Mouse (Mus musculus) lung, embryonic 16.5 days (tissue): ENCODE measurements at regions not wholly inside any gene's neighbourhood (a gene's known extent, or its start where the extent isn't known, plus 50 kb on each side); places are given as distances from the start of the nearest gene placed in this dataset.

ENCODE experiments used
- ATAC-seq: fragments of 200-750 bp; cut with Nextera tagmentation; 2 replicates; pipeline ENCODE4 v1.8.0; 2017; ENCODE audit warnings: low read depth, mild to moderate bottlenecking, moderate library complexity
- H3K27ac ChIP-seq: fragments of 300-500 bp; sonication (generic); 2 replicates; pipeline ENCODE4 v1.5.1; 2014; ENCODE audit warnings: mild to moderate bottlenecking, control low read depth, low read length
- H3K27me3 ChIP-seq: fragments of 300-500 bp; sonication (generic); 2 replicates; pipeline ENCODE4 v1.6.1; 2014; ENCODE audit warnings: low read depth, low read length, mixed read lengths; ENCODE audit not compliant: control insufficient read depth, insufficient read depth
- H3K36me3 ChIP-seq: fragments of 300-500 bp; sonication (generic); 2 replicates; pipeline ENCODE4 v1.6.1; 2014; ENCODE audit warnings: low read length; ENCODE audit not compliant: control insufficient read depth, insufficient read depth
- H3K4me1 ChIP-seq: fragments of 300-500 bp; sonication (generic); replicated peaks from 2 replicates; pipeline ENCODE4 v1.6.1; 2014; ENCODE audit warnings: low read length, mixed read lengths; ENCODE audit not compliant: control insufficient read depth, insufficient read depth
- H3K4me2 ChIP-seq: fragments of 300-500 bp; sonication (generic); 2 replicates; pipeline ENCODE4 v1.6.1; 2014; ENCODE audit warnings: low read depth, low read length, control low read depth
- H3K4me3 ChIP-seq: fragments of 300-500 bp; sonication (generic); 2 replicates; pipeline ENCODE4 v1.5.1; 2014; ENCODE audit warnings: mild to moderate bottlenecking, low read length, control low read depth
- H3K9ac ChIP-seq: fragments of 300-500 bp; sonication (generic); 2 replicates; pipeline ENCODE4 v1.6.1; 2014; ENCODE audit warnings: low read length, control low read depth
- H3K9me3 ChIP-seq: fragments of 300-500 bp; sonication (generic); 2 replicates; pipeline ENCODE4 v1.6.1; 2016; ENCODE audit warnings: low read length; ENCODE audit not compliant: control insufficient read depth
- WGBS: fragments of 180-500 bp; shearing (Covaris S2); extraction: QIAGEN DNeasy Blood & Tissue Kit; methylation state at CpG from one replicate; pipeline ENCODE4 v1.1.7; 2014; 5-methylcytosine and 5-hydroxymethylcytosine counted together

DNA sequence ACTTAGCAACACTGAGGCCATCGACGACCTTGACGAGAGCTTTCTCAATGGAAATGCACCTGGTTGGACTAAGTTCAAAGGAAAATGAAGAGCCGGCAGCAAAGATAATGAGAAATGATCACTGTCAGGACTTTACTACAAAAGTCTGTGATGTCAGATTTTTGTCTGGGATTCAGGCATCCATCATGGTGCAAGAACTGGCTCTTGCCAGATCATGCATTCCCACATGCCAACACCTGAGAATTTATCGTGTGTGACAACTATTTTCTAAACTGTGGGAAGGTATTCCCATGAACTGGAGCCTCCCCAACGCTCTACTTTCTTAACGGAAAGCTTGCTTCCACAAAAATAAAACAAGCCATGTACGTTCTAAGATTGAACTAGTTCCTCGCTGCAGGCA is 58.1 kb downstream of the Irx6 start:
- Histone ChIP-seq H3K36me3 (no peaks in the 10 kb centered on the region), H3K27me3 (no peaks in the 10 kb centered on the region), H3K9me3 (no peaks in the 10 kb centered on the region), H3K4me2 (no peak overlapping the region), H3K9ac (no peak overlapping the region), H3K4me1 (no peaks in the 10 kb centered on the region), H3K4me3 (no peak overlapping the region), H3K27ac (no peak overlapping the region)
- 73% methylated on average over 9 of the region's 9 CpGs for WGBS
- no peak for ATAC-seq

DNA sequence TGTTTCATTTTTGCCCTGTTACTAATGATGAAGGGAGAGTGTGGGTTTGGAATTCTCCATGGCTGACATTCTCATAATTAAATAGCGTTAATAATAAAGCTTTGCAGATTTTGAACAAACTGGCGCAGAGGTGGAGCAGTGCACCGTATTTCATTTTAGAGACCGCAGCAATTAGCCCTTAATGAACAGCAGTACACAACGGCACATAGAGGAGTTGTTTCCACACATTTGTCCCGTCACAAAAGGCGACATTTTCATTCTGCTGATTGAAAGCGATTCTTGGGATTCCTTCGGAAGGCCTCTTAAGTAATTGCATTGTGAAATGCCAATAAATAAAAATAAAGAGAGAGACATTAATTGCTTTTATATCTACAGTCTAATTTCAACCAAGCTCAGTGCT is 61.6 kb downstream of the Irx6 start:
- Histone ChIP-seq H3K4me3 (no peak overlapping the region), H3K9me3 (no peaks in the 10 kb centered on the region), H3K4me2 (no peak overlapping the region), H3K9ac (no peak overlapping the region), H3K4me1 (no peaks in the 10 kb centered on the region), H3K36me3 (no peaks in the 10 kb centered on the region), H3K27me3 (no peaks in the 10 kb centered on the region), H3K27ac (no peak overlapping the region)
- ATAC-seq: no peak
- 79% methylated on average over 9 of the region's 9 CpGs for WGBS

DNA sequence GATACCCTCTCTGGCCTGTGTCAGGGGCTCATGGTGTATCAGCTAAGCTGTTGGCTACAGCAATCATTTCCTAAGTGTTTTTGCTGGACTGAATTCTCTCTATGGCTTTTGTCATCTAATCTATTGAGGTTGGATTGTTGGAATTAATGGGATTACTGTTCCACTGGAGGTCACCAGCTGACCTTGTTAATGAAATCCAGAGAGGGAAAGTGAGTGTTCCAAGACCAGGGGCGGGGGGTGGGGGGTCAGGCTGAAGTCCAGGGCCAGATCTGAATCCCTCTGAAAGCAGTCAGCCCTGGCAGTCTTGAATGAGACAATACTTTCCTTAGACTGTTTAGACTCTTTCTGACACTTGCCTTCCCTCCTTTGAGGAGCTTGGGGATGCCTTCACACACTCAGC is 64.0 kb downstream of the Irx6 start:
- H3K4me3 ChIP-seq: no peak overlapping the region
- no peaks in the 10 kb centered on the region for H3K4me1 ChIP-seq
- no peaks in the 10 kb centered on the region for H3K9me3 ChIP-seq
- H3K9ac ChIP-seq: no peak overlapping the region
- WGBS: 24% methylated on average over 1 of the region's 1 CpGs
- H3K27ac ChIP-seq: no peak overlapping the region
- H3K36me3 ChIP-seq: no peaks in the 10 kb centered on the region
- no peak for ATAC-seq
- no peaks in the 10 kb centered on the region for H3K27me3 ChIP-seq
- H3K4me2 ChIP-seq: no peak overlapping the region

DNA sequence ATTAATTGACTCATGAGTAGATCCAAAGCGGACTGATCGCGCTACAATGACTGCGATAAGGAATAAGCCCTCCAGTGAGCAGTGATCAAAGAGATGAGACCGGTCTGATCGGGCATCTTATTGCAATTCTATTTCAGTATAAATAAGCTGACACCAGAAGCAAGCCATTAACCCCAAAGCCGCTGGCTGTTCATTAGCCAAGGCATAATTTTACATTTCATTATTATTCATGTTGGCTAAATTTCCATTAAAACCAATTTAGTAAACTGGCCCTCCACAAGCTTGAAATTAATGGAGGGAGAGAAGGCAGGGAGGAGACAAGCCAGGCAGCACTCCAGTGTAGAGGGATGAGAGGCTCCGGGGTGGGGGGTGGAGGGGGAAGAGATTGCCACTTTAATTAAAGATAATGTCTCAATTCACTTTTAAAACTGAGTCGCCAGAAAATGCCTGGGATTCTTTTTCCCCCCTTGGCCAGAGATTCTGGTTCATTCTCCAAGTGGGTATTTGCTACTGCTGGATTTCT is 66.3 kb downstream of the Irx6 start:
- Histone ChIP-seq H3K27ac (no peak overlapping the region), H3K9ac (no peak overlapping the region), H3K4me1 (no peaks in the 10 kb centered on the region), H3K4me3 (no peak overlapping the region), H3K4me2 (no peak overlapping the region), H3K27me3 (no peaks in the 10 kb centered on the region), H3K36me3 (no peaks in the 10 kb centered on the region), H3K9me3 (no peaks in the 10 kb centered on the region)
- no peak for ATAC-seq
- 50% methylated on average over 9 of the region's 9 CpGs for WGBS

DNA sequence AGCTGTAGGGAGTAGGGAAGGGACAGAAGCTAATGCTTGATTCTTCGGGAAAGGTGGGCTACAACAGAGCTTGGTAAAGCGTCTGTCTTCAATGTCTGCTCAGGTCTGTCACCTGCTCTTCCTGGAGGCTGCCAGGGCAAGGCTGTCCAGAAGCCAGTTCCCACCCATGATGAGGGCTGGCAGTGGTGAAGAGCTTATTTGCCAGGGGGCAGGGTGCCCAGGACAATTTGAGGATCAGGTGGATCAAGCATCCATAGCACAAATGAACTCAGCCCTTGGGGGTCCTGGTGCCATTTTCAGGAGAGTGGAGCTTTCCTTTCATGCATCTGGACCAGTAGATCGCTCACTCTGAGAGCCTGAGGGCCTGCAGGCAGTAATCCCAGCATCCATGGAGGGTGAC is 67.7 kb downstream of the Irx6 start:
- Histone ChIP-seq H3K4me3 (no peak overlapping the region), H3K27ac (no peak overlapping the region), H3K4me1 (no peaks in the 10 kb centered on the region), H3K4me2 (no peak overlapping the region), H3K9me3 (no peaks in the 10 kb centered on the region), H3K27me3 (no peaks in the 10 kb centered on the region), H3K9ac (no peak overlapping the region), H3K36me3 (no peaks in the 10 kb centered on the region)
- ATAC-seq: no peak
- 74% methylated on average over 3 of the region's 3 CpGs for WGBS

DNA sequence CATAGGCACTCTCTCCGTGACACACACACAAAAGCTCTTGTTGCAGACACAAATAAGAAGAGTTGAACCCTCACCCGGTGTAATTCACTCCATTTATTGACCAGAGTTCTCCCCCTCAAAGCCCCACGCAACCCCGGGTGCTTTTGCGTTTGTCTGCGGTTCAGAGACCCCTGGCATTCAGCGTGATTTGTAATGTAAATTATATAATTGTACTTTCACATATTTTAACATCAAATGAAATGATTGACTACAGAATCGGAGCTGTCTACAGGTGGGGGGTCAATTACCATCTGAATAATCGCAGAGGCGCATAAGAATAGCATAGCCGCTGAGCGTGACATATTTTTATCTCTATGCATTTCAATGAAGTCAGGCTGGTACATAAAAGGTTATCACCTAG is 69.0 kb downstream of the Irx6 start:
- no peak overlapping the region for H3K27ac ChIP-seq
- H3K9me3 ChIP-seq: no peaks in the 10 kb centered on the region
- H3K36me3 ChIP-seq: no peaks in the 10 kb centered on the region
- 73% methylated on average over 12 of the region's 12 CpGs for WGBS
- no peak overlapping the region for H3K4me2 ChIP-seq
- no peak overlapping the region for H3K4me3 ChIP-seq
- no peaks in the 10 kb centered on the region for H3K27me3 ChIP-seq
- H3K4me1 ChIP-seq: no peaks in the 10 kb centered on the region
- no peak for ATAC-seq
- no peak overlapping the region for H3K9ac ChIP-seq

DNA sequence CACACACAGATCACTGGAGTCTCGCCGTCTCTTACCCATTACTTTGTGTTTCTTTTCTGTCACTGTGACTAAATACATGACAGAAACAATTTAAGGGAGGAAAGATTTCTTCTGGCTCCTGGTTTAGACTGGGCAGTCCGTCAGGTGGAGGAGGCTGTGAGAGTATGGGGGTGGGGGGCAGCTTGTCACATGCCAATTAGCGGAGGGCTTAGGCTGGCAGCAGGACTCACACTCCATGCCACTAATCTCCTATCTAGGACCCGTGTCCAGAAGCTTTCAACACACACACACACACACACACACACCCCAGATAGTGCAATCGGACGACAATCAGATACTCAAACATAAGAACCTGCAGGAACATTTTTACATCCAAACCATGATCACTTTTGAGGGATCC is 73.0 kb downstream of the Irx6 start:
- WGBS: 64% methylated on average over 7 of the region's 7 CpGs

DNA sequence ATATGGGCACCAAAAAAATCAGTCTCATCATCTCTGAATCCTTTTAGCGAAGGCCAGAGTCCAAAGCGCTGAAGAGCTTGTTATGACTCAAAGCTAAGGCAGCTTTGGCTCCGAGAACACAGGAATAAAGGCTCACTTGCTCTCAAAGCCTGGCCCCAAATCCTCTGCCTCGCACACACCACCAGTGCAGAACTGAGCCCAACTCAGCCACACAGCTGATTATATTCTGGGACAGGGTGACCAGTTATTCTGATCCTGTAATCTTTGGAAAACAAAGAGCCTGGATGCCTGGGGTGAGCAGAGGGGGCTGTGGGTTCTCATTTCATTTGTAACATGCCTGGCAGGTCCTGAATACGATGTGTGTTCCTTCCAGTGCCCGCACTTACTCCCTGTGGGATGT is 73.9 kb downstream of the Irx6 start:
- no peak for ATAC-seq
- H3K36me3 ChIP-seq: no peaks in the 10 kb centered on the region
- no peak overlapping the region for H3K9ac ChIP-seq
- no peaks in the 10 kb centered on the region for H3K27me3 ChIP-seq
- H3K4me3 ChIP-seq: no peak overlapping the region
- H3K27ac ChIP-seq: no peak overlapping the region
- H3K9me3 ChIP-seq: no peaks in the 10 kb centered on the region
- 68% methylated on average over 6 of the region's 6 CpGs for WGBS
- H3K4me2 ChIP-seq: no peak overlapping the region
- no peaks in the 10 kb centered on the region for H3K4me1 ChIP-seq

More for the DNA sequence above, 73.0 kb downstream of the Irx6 start:
- Histone ChIP-seq H3K27me3 (no peaks in the 10 kb centered on the region), H3K9me3 (no peaks in the 10 kb centered on the region), H3K4me2 (no peak overlapping the region), H3K4me1 (no peaks in the 10 kb centered on the region), H3K36me3 (no peaks in the 10 kb centered on the region), H3K9ac (no peak overlapping the region), H3K4me3 (no peak overlapping the region), H3K27ac (no peak overlapping the region)
- ATAC-seq: no peak

DNA sequence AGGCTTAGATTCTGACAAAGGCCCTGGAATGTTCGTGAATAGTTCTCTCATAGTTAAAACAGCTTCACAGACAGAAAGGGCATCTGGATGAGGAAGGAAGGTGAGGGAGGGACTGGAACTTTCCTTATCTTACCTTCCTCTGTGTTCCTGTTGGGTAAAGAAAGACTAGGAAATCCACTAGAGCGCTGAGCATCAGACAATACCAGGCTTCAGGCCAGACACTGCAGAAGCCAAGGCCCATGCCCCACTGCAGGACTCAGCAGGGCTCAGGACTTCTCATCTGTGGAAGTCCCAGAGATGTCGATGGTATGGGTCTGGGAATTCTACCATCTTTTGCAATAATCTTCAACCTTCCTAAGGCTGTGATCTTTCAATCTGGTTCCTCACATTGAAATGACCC is 67.2 kb upstream of the Mmp2 start:
- H3K27me3 ChIP-seq: no peaks in the 10 kb centered on the region; the same call in 1 of the 2 replicates
- H3K9ac ChIP-seq: no peak overlapping the region
- WGBS: 80% methylated on average over 3 of the region's 3 CpGs
- no peak overlapping the region for H3K27ac ChIP-seq
- H3K9me3 ChIP-seq: no peaks in the 10 kb centered on the region
- H3K4me2 ChIP-seq: no peak overlapping the region
- peaks cover 3% of the 10 kb centered on the region; the same call in 1 of the 2 replicates for H3K4me1 ChIP-seq
- ATAC-seq: no peak
- no peaks in the 10 kb centered on the region for H3K36me3 ChIP-seq
- H3K4me3 ChIP-seq: no peak overlapping the region

DNA sequence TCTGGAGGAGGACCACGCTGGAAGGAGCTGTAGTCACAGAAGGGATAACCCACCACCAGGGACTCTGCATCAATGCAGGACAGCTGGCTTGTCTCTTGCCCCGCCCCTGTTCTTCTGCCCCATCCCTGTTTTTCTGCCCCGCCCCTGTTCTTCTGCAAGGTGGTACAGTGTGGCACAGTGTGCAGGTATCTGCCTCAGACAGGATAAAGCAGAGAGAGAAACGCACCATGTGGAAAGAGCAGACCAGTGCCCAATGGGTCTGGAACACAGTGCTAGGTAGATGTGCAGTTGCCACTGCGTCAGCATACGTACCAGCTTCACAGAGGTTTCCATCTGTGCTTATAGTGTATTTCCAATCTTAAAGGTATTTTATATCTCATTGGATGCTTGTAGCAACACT is 66.2 kb upstream of the Mmp2 start:
- H3K27ac ChIP-seq: no peak overlapping the region
- 93% methylated on average over 6 of the region's 6 CpGs for WGBS

More for the DNA sequence above, 66.2 kb upstream of the Mmp2 start:
- Histone ChIP-seq H3K27me3 (no peaks in the 10 kb centered on the region; the same call in 1 of the 2 replicates), H3K4me1 (peaks cover 3% of the 10 kb centered on the region; the same call in 1 of the 2 replicates), H3K9me3 (no peaks in the 10 kb centered on the region), H3K36me3 (no peaks in the 10 kb centered on the region), H3K4me3 (no peak overlapping the region), H3K4me2 (no peak overlapping the region), H3K9ac (no peak overlapping the region)
- no peak for ATAC-seq
